Mouse (Mus musculus) heart, adult 11 months (tissue): ENCODE measurements around the gene Pgd.
A peak's percentile ranks its signal among the peaks of the same experiment; 100 is the strongest.
"Not testable (repeated sequence)": the region's sequence is repeated elsewhere in the genome, so short reads cannot be mapped to it uniquely, and the experiment has no call there.

Experiments
- DNase-seq: peaks from one replicate; pipeline ENCODE4 v3.0.0; 2022

The Pgd gene

GRCm38 (mm10) chr4:149131021-149131752 is 35.4 kb downstream of the Pgd start:
- peak; percentile 85 for DNase-seq

GRCm38 (mm10) chr4:149128467-149128866 is 38.1 kb downstream of the Pgd start:
- peak; percentile 87 for DNase-seq

- no peak for DNase-seq
Observed at GRCm38 (mm10) chr4:149126663-149127062, 39.9 kb downstream of the Pgd start, which contains the start of gene Cort. TSS of gene Cort (minus strand) at chr4:149126763.

- DNase-seq: no peak
Observed at GRCm38 (mm10) chr4:149126115-149126509, 40.5 kb downstream of the Pgd start.

- DNase-seq: peak; percentile 75
Observed at GRCm38 (mm10) chr4:149125341-149126114, 41.0 kb downstream of the Pgd start.

- DNase-seq: no peak
Observed at GRCm38 (mm10) chr4:149123432-149123831, 43.1 kb downstream of the Pgd start.

- DNase-seq: not testable (repeated sequence)
Observed at GRCm38 (mm10) chr4:149119978-149120562, 46.5 kb downstream of the Pgd start.

GRCm38 (mm10) chr4:149103875-149104561 is 62.6 kb downstream of the Pgd start, which contains the start of gene Dffa:
TSS of gene Dffa (plus strand) at chr4:149104146.
- peak; percentile 99 for DNase-seq

- DNase-seq: no peak
Observed at GRCm38 (mm10) chr4:149101456-149101855, 65.1 kb downstream of the Pgd start.

GRCm38 (mm10) chr4:149100449-149100848 is 66.1 kb downstream of the Pgd start:
- DNase-seq: not testable (repeated sequence)
